Mouse (Mus musculus) layer of hippocampus, adult 2 months (tissue): ENCODE results near the gene Tmem131l. TPM values are rescaled to one million over a fixed set of nuclear protein-coding genes. Genes with fewer than 3 reads are reported as not detected.

ENCODE experiments used
- DNase-seq, 2 experiments: peaks; one replicate each; pipeline ENCODE4 v3.0.0; 2022; ENCODE audit warnings: low spot score in 2 of 2
- H3K27ac ChIP-seq: fragments of 200-600 bp; 2 replicates; pipeline ENCODE4 v1.8.1; 2022
- H3K4me3 ChIP-seq: fragments of 200-600 bp; 2 replicates; pipeline ENCODE4 v1.8.1; 2022; ENCODE audit warnings: mild to moderate bottlenecking
- CTCF ChIP-seq: fragments of 200-600 bp; conservative IDR thresholded peaks from 2 replicates; pipeline ENCODE4 v1.8.1; 2022; ENCODE audit warnings: antibody characterized with exemption, mild to moderate bottlenecking, moderate library complexity
- total RNA-seq, 2 experiments: library from RNA; stranded (reverse); gene quantifications; 2 replicates each; pipeline ENCODE4 v1.2.3; 2021

Gene Tmem131l
- total RNA-seq, 2 experiments from 2014 or later: 27.4 to 36.5 TPM

GRCm38 (mm10) chr3:84038981-84039645, 862 bp downstream of the Tmem131l start:
- Histone ChIP-seq H3K4me3 (peak overlapping the region; percentile 96), H3K27ac (peak overlapping the region; percentile 92)
- peak in 1 of 2 experiments; percentile 11 for DNase-seq
- TF ChIP-seq CTCF: no peak

- H3K4me3 ChIP-seq: peak overlapping the region; percentile 96
- DNase-seq: no peak
- no peak for TF ChIP-seq CTCF
- no peak overlapping the region for H3K27ac ChIP-seq
These were observed 1.8 kb downstream of the Tmem131l start for GRCm38 (mm10) chr3:84038126-84038525.

GRCm38 (mm10) chr3:84037536-84037935, 2.4 kb downstream of the Tmem131l start:
- Histone ChIP-seq H3K4me3 (no peak overlapping the region), H3K27ac (no peak overlapping the region)
- no peak for DNase-seq
- TF ChIP-seq CTCF: no peak

- Histone ChIP-seq H3K4me3 (no peak overlapping the region), H3K27ac (no peak overlapping the region)
- TF ChIP-seq CTCF: no peak
- DNase-seq: no peak
These were observed 3.1 kb downstream of the Tmem131l start for GRCm38 (mm10) chr3:84036866-84037265.

GRCm38 (mm10) chr3:84035728-84036364, 4.1 kb downstream of the Tmem131l start:
- Histone ChIP-seq H3K4me3 (no peak overlapping the region), H3K27ac (no peak overlapping the region)
- no peak for TF ChIP-seq CTCF
- DNase-seq: no peak

GRCm38 (mm10) chr3:84034115-84034780, 5.7 kb downstream of the Tmem131l start:
- DNase-seq: no peak
- no peak for TF ChIP-seq CTCF

GRCm38 (mm10) chr3:84032933-84033730, 6.8 kb downstream of the Tmem131l start:
- TF ChIP-seq CTCF: no peak
- H3K27ac ChIP-seq: no peak overlapping the region
- DNase-seq: no peak
- no peak overlapping the region for H3K4me3 ChIP-seq

More at GRCm38 (mm10) chr3:84034115-84034780, 5.7 kb downstream of the Tmem131l start:
- Histone ChIP-seq H3K27ac (no peak overlapping the region), H3K4me3 (no peak overlapping the region)

- TF ChIP-seq CTCF: no peak
- DNase-seq: no peak
These were observed 7.6 kb downstream of the Tmem131l start for GRCm38 (mm10) chr3:84032419-84032818.

GRCm38 (mm10) chr3:84031216-84031615, 8.8 kb downstream of the Tmem131l start:
- TF ChIP-seq CTCF: no peak
- no peak for DNase-seq
- H3K4me3 ChIP-seq: no peak overlapping the region
- H3K27ac ChIP-seq: no peak overlapping the region

More at GRCm38 (mm10) chr3:84032419-84032818, 7.6 kb downstream of the Tmem131l start:
- H3K27ac ChIP-seq: no peak overlapping the region
- H3K4me3 ChIP-seq: no peak overlapping the region

GRCm38 (mm10) chr3:84028968-84029367, 11.0 kb downstream of the Tmem131l start:
- DNase-seq: no peak
- Histone ChIP-seq H3K27ac (no peak overlapping the region), H3K4me3 (no peak overlapping the region)
- TF ChIP-seq CTCF: no peak

- no peak for DNase-seq
- no peak for TF ChIP-seq CTCF
- H3K27ac ChIP-seq: no peak overlapping the region
- H3K4me3 ChIP-seq: no peak overlapping the region
These were observed 12.2 kb downstream of the Tmem131l start for GRCm38 (mm10) chr3:84027691-84028159.

GRCm38 (mm10) chr3:84024512-84025072, 15.4 kb downstream of the Tmem131l start:
- TF ChIP-seq CTCF: no peak
- Histone ChIP-seq H3K27ac (no peak overlapping the region), H3K4me3 (no peak overlapping the region)
- no peak for DNase-seq

GRCm38 (mm10) chr3:84022723-84023122, 17.3 kb downstream of the Tmem131l start:
- no peak for TF ChIP-seq CTCF
- no peak for DNase-seq
- Histone ChIP-seq H3K27ac (no peak overlapping the region), H3K4me3 (no peak overlapping the region)
